Mouse (Mus musculus): ENCODE measurements around the gene 4930452B06Rik. TPM values are rescaled to one million over a fixed set of nuclear protein-coding genes. Genes with fewer than 3 reads are reported as not detected.

Gene 4930452B06Rik
- polyA plus RNA-seq, 1 experiment from 2014 or later, result 11.4 TPM

GRCm38 (mm10) chr14:8429767-8430166 is 236.3 kb downstream of the 4930452B06Rik start:
- 85% methylated on average over 2 of the region's 2 CpGs for WGBS
- no peak for ATAC-seq (ENCODE audit: low FRiP score)
- H3K36me3 ChIP-seq (ENCODE audit: control insufficient read depth, insufficient read depth, low read length), result no peaks in the 10 kb centered on the region

GRCm38 (mm10) chr14:8422833-8423232 is 243.2 kb downstream of the 4930452B06Rik start:
- Histone ChIP-seq H3K9me3 (ENCODE audit: control insufficient read depth, low read length) (no peaks in the 10 kb centered on the region), H3K4me1 (replicated peaks; ENCODE audit: control insufficient read depth, insufficient read depth, low read length) (no peaks in the 10 kb centered on the region), H3K4me3 (ENCODE audit: low read depth, low read length) (no peak overlapping the region), H3K27ac (ENCODE audit: low read depth, low read length) (no peak overlapping the region), H3K27me3 (ENCODE audit: control insufficient read depth, insufficient read depth, low read length) (no peaks in the 10 kb centered on the region), H3K36me3 (ENCODE audit: control insufficient read depth, insufficient read depth, low read length) (no peaks in the 10 kb centered on the region), H3K9ac (ENCODE audit: low read depth, low read length) (no peak overlapping the region), H3K4me2 (replicated peaks; ENCODE audit: low read depth, low read length) (no peak overlapping the region)
- 69% methylated on average over 3 of the region's 3 CpGs for WGBS
- ATAC-seq (ENCODE audit: low FRiP score) (no peak), DNase-seq (ENCODE audit: low spot score) (no peak)

More at GRCm38 (mm10) chr14:8429767-8430166, 236.3 kb downstream of the 4930452B06Rik start:
- Histone ChIP-seq H3K4me1 (replicated peaks; ENCODE audit: control insufficient read depth, insufficient read depth, low read length) (no peaks in the 10 kb centered on the region), H3K27ac (ENCODE audit: low read depth, low read length) (no peak overlapping the region), H3K9me3 (ENCODE audit: control insufficient read depth, low read length) (no peaks in the 10 kb centered on the region), H3K4me2 (replicated peaks; ENCODE audit: low read depth, low read length) (no peak overlapping the region), H3K27me3 (ENCODE audit: control insufficient read depth, insufficient read depth, low read length) (no peaks in the 10 kb centered on the region), H3K9ac (ENCODE audit: low read depth, low read length) (no peak overlapping the region), H3K4me3 (ENCODE audit: low read depth, low read length) (no peak overlapping the region)
- no peak for DNase-seq (ENCODE audit: low spot score)

- DNase-seq (ENCODE audit: low spot score) (peak; percentile 28), ATAC-seq (ENCODE audit: low FRiP score) (no peak)
- no peaks in the 10 kb centered on the region for H3K4me1 ChIP-seq (replicated peaks; ENCODE audit: control insufficient read depth, insufficient read depth, low read length)
- H3K4me2 ChIP-seq (replicated peaks; ENCODE audit: low read depth, low read length), result no peak overlapping the region
- no peak overlapping the region for H3K4me3 ChIP-seq (ENCODE audit: low read depth, low read length)
- WGBS, result 30% methylated on average over 10 of the region's 10 CpGs
- H3K36me3 ChIP-seq (ENCODE audit: control insufficient read depth, insufficient read depth, low read length), result no peaks in the 10 kb centered on the region
- H3K9ac ChIP-seq (ENCODE audit: low read depth, low read length), result no peak overlapping the region
- no peak overlapping the region for H3K27ac ChIP-seq (ENCODE audit: low read depth, low read length)
- no peaks in the 10 kb centered on the region for H3K9me3 ChIP-seq (ENCODE audit: control insufficient read depth, low read length)
- no peaks in the 10 kb centered on the region for H3K27me3 ChIP-seq (ENCODE audit: control insufficient read depth, insufficient read depth, low read length)
Measured at GRCm38 (mm10) chr14:8421199-8421787, 244.7 kb downstream of the 4930452B06Rik start.

DNA sequence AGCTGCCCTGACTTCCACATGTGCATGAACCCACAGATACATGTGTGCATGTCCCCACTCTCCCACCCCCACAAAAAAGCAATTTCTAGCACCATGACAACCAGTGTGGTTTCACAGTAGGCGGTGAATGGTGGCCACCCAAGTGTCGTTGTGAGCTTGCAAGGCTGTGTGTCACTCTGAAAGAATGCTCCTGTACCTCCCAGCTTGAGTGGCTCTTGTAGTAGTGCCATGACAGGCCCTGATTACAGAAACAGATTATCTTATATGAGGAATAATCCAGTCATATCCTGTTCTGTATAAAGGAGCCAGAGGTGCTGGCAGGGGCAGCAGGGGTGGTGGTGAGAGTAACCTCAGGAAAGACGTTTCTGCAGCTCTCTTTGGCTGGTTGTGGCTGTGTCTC is 247.4 kb downstream of the 4930452B06Rik start:
- Histone ChIP-seq H3K9ac (ENCODE audit: low read depth, low read length) (no peak overlapping the region), H3K4me3 (ENCODE audit: low read depth, low read length) (no peak overlapping the region), H3K27ac (ENCODE audit: low read depth, low read length) (no peak overlapping the region), H3K4me1 (replicated peaks; ENCODE audit: control insufficient read depth, insufficient read depth, low read length) (no peaks in the 10 kb centered on the region), H3K36me3 (ENCODE audit: control insufficient read depth, insufficient read depth, low read length) (no peaks in the 10 kb centered on the region), H3K4me2 (replicated peaks; ENCODE audit: low read depth, low read length) (no peak overlapping the region), H3K9me3 (ENCODE audit: control insufficient read depth, low read length) (no peaks in the 10 kb centered on the region), H3K27me3 (ENCODE audit: control insufficient read depth, insufficient read depth, low read length) (no peaks in the 10 kb centered on the region)
- 65% methylated on average over 3 of the region's 3 CpGs for WGBS
- no peak for DNase-seq (ENCODE audit: low spot score)
- ATAC-seq (ENCODE audit: low FRiP score), result no peak

DNA sequence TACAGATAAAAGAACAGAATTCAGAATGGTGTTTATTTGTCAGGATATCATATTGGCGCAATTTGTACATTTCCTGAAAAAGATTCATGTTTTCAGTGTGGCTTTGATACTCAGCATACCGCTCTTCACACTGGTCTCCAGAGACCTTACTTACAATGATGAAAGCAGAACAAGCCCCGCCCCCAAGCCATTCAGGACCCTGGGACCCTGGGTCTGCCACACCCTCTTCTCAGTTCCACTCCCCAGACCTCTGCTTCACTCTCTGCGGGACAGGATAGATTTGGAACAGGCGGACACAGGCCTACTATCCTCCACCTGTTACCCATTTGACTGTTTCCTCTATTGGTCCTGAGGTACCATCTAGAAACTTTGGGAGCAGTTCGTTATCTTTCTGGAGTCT is 260.1 kb downstream of the 4930452B06Rik start:
- H3K27me3 ChIP-seq (ENCODE audit: control insufficient read depth, insufficient read depth, low read length), result no peaks in the 10 kb centered on the region
- H3K36me3 ChIP-seq (ENCODE audit: control insufficient read depth, insufficient read depth, low read length), result no peaks in the 10 kb centered on the region
- DNase-seq (ENCODE audit: low spot score), result no peak
- H3K4me3 ChIP-seq (ENCODE audit: low read depth, low read length), result no peak overlapping the region
- WGBS, result 67% methylated on average over 6 of the region's 6 CpGs
- H3K4me1 ChIP-seq (replicated peaks; ENCODE audit: control insufficient read depth, insufficient read depth, low read length), result no peaks in the 10 kb centered on the region
- no peaks in the 10 kb centered on the region for H3K9me3 ChIP-seq (ENCODE audit: control insufficient read depth, low read length)
- H3K4me2 ChIP-seq (replicated peaks; ENCODE audit: low read depth, low read length), result no peak overlapping the region
- no peak overlapping the region for H3K9ac ChIP-seq (ENCODE audit: low read depth, low read length)
- H3K27ac ChIP-seq (ENCODE audit: low read depth, low read length), result no peak overlapping the region
- no peak for ATAC-seq (ENCODE audit: low FRiP score)

DNA sequence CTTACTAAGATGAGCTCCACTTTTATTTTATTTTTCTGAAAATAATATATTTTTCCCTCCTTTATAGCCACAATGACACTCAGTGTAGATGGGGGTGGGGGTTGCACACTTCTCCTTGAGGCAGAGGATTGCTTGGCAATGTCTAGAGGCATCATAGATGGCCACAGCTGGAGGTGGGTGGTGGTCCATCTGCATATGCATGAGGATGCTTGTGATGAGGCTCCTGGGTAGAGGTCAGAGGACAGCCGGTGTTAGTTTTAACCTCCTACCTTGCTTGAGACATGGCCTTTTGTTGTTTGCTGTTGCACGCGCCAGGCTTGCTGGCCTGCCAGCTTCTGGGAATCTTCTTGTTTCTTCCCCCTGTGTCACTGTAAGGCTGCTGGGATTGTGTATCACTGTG is 262.7 kb downstream of the 4930452B06Rik start:
- no peak overlapping the region for H3K9ac ChIP-seq (ENCODE audit: low read depth, low read length)
- no peaks in the 10 kb centered on the region for H3K4me1 ChIP-seq (replicated peaks; ENCODE audit: control insufficient read depth, insufficient read depth, low read length)
- 66% methylated on average over 3 of the region's 3 CpGs for WGBS
- H3K4me3 ChIP-seq (ENCODE audit: low read depth, low read length), result no peak overlapping the region
- ATAC-seq (ENCODE audit: low FRiP score), result no peak
- no peak for DNase-seq (ENCODE audit: low spot score)
- H3K9me3 ChIP-seq (ENCODE audit: control insufficient read depth, low read length), result no peaks in the 10 kb centered on the region
- H3K36me3 ChIP-seq (ENCODE audit: control insufficient read depth, insufficient read depth, low read length), result no peaks in the 10 kb centered on the region
- no peaks in the 10 kb centered on the region for H3K27me3 ChIP-seq (ENCODE audit: control insufficient read depth, insufficient read depth, low read length)
- no peak overlapping the region for H3K27ac ChIP-seq (ENCODE audit: low read depth, low read length)
- no peak overlapping the region for H3K4me2 ChIP-seq (replicated peaks; ENCODE audit: low read depth, low read length)

DNA sequence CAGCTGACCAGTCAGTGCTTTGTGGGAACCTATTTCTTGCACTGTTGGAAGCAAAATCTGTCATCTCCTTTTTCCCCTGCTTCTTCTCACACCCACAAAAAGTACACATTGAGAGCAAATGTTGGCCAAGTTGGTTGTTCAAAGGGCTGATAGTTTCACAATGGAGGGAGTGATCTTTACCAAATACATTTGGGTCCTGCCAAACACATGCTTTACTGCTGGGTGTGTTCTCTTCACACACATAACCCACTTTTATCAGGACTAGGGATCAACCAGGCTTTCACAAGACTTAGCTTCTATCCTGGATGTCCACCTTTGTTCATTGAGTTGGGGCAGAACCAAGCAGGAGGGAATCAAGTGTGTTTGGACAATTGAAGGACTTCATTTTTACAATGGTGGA is 267.5 kb downstream of the 4930452B06Rik start:
- Histone ChIP-seq H3K4me2 (replicated peaks; ENCODE audit: low read depth, low read length) (no peak overlapping the region), H3K27me3 (ENCODE audit: control insufficient read depth, insufficient read depth, low read length) (no peaks in the 10 kb centered on the region), H3K4me3 (ENCODE audit: low read depth, low read length) (no peak overlapping the region), H3K9ac (ENCODE audit: low read depth, low read length) (no peak overlapping the region), H3K36me3 (ENCODE audit: control insufficient read depth, insufficient read depth, low read length) (no peaks in the 10 kb centered on the region), H3K9me3 (ENCODE audit: control insufficient read depth, low read length) (no peaks in the 10 kb centered on the region), H3K4me1 (replicated peaks; ENCODE audit: control insufficient read depth, insufficient read depth, low read length) (no peaks in the 10 kb centered on the region), H3K27ac (ENCODE audit: low read depth, low read length) (no peak overlapping the region)
- DNase-seq (ENCODE audit: low spot score), result no peak
- ATAC-seq (ENCODE audit: low FRiP score), result no peak

DNA sequence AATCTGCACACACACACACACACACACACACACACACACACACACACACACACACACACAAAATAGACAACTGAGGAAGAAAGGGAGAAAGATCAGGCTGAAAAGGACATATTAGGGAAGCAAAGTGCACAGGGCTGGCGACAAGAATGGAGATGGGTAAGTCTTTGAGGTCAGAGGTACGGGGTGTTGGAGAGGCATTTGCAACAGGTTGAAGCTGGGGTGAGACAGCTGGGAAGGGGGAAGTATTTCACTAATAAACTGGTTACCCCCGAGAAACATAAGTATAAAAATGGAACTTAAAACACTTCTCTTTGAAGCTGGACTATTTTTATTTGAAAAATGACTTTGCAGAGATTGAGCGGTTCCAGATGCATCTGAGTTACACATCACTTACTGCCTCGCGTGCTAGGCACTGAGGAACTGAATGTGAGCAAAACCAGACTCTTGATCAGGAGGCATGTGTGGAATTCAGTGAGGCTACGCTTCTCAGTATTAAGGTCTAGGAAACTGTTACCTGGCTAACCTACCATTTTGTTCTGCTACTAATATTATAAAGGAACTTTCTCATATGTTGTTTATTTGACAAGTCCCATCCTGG is 270.3 kb downstream of the 4930452B06Rik start:
- H3K36me3 ChIP-seq (ENCODE audit: control insufficient read depth, insufficient read depth, low read length), result no peaks in the 10 kb centered on the region
- ATAC-seq (ENCODE audit: low FRiP score) (no peak), DNase-seq (ENCODE audit: low spot score) (no peak)
- H3K9me3 ChIP-seq (ENCODE audit: control insufficient read depth, low read length), result no peaks in the 10 kb centered on the region
- H3K4me2 ChIP-seq (replicated peaks; ENCODE audit: low read depth, low read length), result no peak overlapping the region
- no peaks in the 10 kb centered on the region for H3K27me3 ChIP-seq (ENCODE audit: control insufficient read depth, insufficient read depth, low read length)
- H3K4me1 ChIP-seq (replicated peaks; ENCODE audit: control insufficient read depth, insufficient read depth, low read length), result no peaks in the 10 kb centered on the region
- H3K27ac ChIP-seq (ENCODE audit: low read depth, low read length), result no peak overlapping the region
- no peak overlapping the region for H3K4me3 ChIP-seq (ENCODE audit: low read depth, low read length)
- WGBS, result 86% methylated on average over 7 of the region's 7 CpGs
- H3K9ac ChIP-seq (ENCODE audit: low read depth, low read length), result no peak overlapping the region

GRCm38 (mm10) chr14:8392181-8392825 is 273.7 kb downstream of the 4930452B06Rik start:
- no peak overlapping the region for H3K4me3 ChIP-seq (ENCODE audit: low read depth, low read length)
- WGBS, result 61% methylated on average over 6 of the region's 6 CpGs
- DNase-seq (ENCODE audit: low spot score), result no peak
- no peak overlapping the region for H3K9ac ChIP-seq (ENCODE audit: low read depth, low read length)
- no peak for ATAC-seq (ENCODE audit: low FRiP score)
- no peaks in the 10 kb centered on the region for H3K4me1 ChIP-seq (replicated peaks; ENCODE audit: control insufficient read depth, insufficient read depth, low read length)
- H3K36me3 ChIP-seq (ENCODE audit: control insufficient read depth, insufficient read depth, low read length), result no peaks in the 10 kb centered on the region
- no peak overlapping the region for H3K4me2 ChIP-seq (replicated peaks; ENCODE audit: low read depth, low read length)
- no peak overlapping the region for H3K27ac ChIP-seq (ENCODE audit: low read depth, low read length)
- no peaks in the 10 kb centered on the region for H3K9me3 ChIP-seq (ENCODE audit: control insufficient read depth, low read length)
- H3K27me3 ChIP-seq (ENCODE audit: control insufficient read depth, insufficient read depth, low read length), result no peaks in the 10 kb centered on the region
